ENCODE assay signal across 26 mouse cellular contexts in the genomic region with DNA sequence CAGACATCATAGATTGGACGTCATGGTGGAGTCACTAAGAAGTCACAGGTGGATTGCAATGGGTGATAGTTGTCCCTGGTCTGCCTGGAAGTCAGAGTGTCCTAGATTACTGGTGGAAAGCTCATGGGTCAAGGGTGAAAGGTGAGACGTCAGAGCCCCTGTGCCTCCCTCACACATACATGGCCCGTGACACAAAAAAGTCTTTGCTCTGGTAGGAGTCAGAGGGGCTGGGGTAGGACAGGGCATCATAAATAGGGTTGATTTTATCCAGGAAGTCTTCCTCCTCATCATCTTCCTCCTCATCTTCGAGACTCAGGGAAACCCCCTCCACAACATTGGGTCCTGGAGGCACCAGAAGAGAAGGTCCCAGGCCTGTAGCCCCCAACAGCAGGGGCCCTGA. TPM values are rescaled to one million over a fixed set of nuclear protein-coding genes. Genes with fewer than 3 reads are reported as not detected.
"Had no signal": no experiment of that assay in that cellular context is flagged by ENCODE, and none has a peak within 500 bp of the region (broad histone marks: within the 10 kb centered on the region; RNA-seq: fewer than 3 reads in every experiment).

No protein-coding gene starts in this region.

- H3K4me3 ChIP-seq: layer of hippocampus, adult 2 months had no signal

- H3K9ac ChIP-seq: limb, embryonic 13.5 days; liver, embryonic 15.5 days; stomach, embryonic 15.5 days had no signal

- H3K27ac ChIP-seq: kidney, postnatal 0 days; limb, embryonic 13.5 days had no signal

- ATAC-seq: midbrain, embryonic 16.5 days had no signal

- H3K9me3 ChIP-seq: liver, embryonic 15.5 days; stomach, embryonic 15.5 days had no signal

- DNase-seq: kidney, adult 2 months; kidney, postnatal 25 days; layer of hippocampus, adult 9-11 months; lung, adult 2 months; lung, postnatal 14 days; lung, postnatal 4 days; retina, postnatal 1 day; right cerebral cortex, postnatal 25 days; spleen, adult 18-20 months; thymus, postnatal 25 days had no signal

- H3K27me3 ChIP-seq: limb, embryonic 13.5 days; liver, embryonic 15.5 days; midbrain, embryonic 12.5 days; neural tube, embryonic 13.5 days; stomach, embryonic 15.5 days had no signal

- H3K4me2 ChIP-seq: stomach, embryonic 15.5 days had no signal

RNA-seq across cellular contexts. Expression of gene Apoc1, which starts 24.9 kb away (rescaled TPM):
- polyA plus RNA-seq: myocyte had no signal

RNA-seq across cellular contexts. Expression of gene Nectin2, which starts 32.9 kb away (rescaled TPM):
- total RNA-seq: monocyte, adult 5-6 weeks had no signal

RNA-seq across cellular contexts. Expression of gene Apoc4, which starts 36.1 kb away (rescaled TPM):
- total RNA-seq: layer of hippocampus, adult 2 months; layer of hippocampus, postnatal 25 days; left cerebral cortex, adult 18-20 months; left cerebral cortex, postnatal 25 days; megakaryocyte progenitor cell, adult 5-6 weeks; megakaryocyte-erythroid progenitor cell, adult 5-6 weeks had no signal
- polyA plus RNA-seq: kidney, adult 2 months; limb, embryonic 10.5 days; limb, embryonic 13.5 days; midbrain, embryonic 16.5 days; myocyte had no signal
